Mouse (Mus musculus) testis, postnatal 10 days (tissue): ENCODE data around the gene Fam129c.

Experiments
- DNase-seq: peaks from one replicate; pipeline ENCODE4 v3.0.0; 2021; ENCODE audit warnings: low spot score

Fam129c gene

DNA sequence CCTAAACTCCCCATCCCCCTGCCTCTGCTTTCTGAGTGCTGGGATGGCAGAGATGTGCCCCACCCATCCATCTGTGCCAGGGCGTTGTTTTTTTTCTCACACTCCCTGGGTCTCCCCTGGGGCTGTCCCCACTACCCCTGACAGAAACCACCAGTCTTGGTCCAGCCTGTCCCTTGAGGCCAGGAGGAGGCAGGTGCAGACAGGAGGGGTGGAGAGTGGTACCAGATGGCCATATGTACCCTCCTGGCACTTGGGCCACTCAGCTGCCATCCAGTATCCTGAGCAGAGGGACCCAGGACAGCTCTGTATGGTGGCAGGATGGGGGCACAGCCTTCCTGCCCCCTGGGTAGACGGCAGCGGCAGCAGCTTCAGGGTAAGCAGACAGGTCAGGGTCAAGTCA is at the start of gene Fam129c:
Gene Fam129c (plus strand): TSS at position 198 of the 400 bp plus-strand sequence.
- DNase-seq, result no peak

DNA sequence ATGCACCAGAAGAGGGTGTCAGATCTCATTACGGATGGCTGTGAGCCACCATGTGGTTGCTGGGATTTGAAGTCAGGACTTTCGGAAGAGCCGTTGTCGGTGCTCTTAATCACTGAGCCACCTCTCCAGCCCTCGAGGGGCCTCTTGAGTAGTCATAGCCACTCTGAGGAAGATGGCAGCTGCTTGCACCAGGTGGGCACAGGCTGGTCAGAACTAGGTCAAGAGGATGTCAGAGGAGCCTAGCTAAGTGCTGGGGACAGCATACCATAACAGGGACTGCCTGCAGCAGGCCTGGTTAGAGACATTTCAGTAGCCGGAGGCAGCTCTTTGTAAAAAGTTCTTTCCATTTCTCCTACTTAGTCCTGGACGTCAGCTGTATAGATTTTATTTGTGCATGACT is 46.7 kb upstream of the Fam129c start:
- DNase-seq, result no peak

DNA sequence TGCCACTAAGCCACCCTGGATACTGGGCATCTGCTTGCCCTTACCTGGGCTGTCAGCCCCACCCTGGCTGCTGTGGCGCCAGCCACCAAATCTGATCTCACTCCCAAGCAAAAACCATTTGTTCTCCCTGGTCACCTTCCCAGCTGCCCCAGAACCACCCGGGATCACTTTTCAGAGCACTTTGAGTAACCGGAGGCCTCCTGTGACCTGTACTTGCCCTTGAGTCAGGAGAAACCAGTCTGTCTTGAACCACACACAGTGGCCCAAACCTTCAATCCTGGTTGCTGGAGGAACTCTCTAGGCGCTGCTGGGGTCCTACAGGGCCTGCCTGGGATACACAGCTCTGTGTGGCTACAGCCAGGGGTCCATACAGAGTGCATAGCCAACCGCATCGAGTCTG is 44.7 kb upstream of the Fam129c start:
- DNase-seq, result no peak

DNA sequence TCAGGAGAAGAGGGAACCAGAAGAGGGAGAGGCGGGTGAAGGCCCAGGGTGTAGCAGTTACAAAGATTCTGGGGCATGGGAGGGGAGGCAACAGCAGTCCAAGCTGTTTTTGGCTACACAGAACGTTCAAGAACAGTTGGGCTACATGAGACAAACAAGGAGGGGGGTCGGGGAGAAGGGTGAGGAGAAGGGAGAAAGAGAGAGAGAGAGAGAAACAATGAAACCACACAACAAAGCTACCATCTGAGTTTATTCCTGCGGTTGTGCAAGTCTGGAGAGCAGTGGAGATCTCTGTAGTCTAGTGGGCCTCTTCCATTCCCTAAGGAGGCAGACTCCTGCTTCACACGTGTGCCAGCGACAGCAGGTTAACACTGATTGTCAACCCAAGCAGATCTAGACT is 43.4 kb upstream of the Fam129c start:
- DNase-seq, result no peak

DNA sequence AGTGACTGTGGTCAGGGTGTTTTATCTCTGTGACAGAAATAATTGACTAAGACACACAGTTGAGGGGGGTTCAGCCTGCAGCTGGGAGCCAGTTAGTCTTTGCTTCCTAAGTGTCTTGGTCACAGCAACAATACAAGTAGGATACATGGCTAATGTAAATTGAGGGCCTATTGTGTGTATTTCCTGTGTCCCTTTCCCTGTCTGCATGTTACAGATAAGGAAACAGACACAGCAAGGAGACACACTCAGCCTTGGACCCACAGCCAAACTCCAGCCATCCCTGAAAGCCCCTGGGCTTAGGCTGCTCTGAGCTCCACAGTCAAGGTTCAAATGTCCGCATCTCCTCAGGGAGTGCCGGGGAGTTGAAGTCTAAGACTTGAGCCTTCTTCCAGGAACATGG is 42.8 kb upstream of the Fam129c start:
- no peak for DNase-seq

DNA sequence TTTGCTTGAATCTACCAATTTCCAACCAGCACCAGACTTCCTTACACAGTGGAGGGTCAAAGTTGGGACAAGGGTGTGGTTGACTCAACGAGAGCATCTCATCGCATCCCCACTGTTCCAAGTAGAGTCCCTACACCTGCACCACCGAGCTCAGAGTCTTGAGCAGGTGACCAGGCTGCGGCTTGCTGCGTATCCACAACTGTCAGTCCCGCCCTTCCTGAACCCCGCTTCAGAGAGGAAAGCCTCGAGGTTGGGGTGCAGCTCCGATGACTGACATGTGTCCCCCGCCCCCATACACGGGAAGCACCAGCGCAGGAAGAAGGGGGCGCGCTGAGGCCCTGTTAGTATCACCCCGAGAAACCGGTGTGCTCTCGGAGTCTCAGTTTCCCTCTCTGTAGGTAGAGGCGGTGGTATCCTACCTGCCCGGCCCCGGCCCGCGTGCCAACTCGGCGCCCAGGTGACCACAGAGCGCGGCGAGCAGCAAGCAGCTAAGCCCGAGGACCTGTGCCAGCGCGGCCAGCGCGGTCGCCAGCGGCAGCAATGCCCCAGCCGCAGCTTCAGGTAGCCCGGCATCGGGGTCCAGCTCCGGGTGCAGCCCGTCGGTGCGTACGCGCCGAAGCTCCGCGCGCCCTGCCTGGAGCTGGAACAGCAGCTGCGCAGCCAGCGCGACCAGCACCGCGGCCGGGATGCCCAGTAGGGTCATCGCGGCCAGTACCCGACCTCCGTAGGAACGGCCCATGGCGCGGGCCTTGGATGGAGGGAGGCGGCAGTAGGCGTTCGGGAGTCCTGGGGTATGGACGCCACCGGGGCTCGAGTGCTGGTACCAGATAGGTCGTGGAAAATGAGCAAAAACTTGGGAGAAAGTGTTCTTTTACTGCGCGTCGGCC is 39.1 kb upstream of the Fam129c start, which contains the start of gene Tmem221:
Gene Tmem221 (minus strand): TSS at position 801 of the 887 bp plus-strand sequence.
- DNase-seq, result no peak

DNA sequence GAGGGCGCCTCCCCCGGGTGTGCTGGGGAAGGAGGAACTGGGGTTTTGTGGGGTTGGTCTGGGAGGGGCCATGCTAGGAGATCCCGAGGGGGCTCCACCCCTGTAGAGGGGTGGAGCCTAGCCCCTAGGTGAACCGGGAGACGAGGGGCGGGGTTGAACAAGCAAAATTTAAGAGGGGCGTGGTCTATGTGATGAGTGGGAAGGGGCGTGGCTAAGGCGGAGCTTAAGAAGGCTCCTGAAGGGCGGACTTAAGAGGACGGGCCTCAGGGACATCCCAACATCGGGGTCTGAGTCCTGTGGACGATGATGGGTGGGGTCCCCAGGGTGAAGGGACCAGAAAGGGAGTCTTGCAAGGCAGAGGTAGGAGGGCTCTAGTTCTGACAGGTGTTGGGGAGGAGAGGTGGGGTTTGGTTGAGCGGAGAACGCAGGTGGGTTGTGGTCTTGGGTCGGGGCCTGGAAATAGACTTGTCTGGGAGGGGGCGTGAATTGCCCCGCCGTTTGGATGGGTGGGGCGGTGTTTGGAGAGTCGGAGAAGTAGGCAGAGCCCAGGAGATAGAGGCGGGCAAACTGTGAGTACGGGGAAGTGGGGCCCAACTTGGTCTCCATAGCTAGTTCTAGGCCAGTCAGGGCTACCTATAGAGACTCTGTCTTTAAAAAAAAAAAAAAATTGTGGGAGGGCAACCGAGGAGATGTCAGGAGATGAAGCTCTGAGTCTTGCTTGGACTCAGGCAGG is 38.3 kb upstream of the Fam129c start:
- peak; percentile 89 for DNase-seq

DNA sequence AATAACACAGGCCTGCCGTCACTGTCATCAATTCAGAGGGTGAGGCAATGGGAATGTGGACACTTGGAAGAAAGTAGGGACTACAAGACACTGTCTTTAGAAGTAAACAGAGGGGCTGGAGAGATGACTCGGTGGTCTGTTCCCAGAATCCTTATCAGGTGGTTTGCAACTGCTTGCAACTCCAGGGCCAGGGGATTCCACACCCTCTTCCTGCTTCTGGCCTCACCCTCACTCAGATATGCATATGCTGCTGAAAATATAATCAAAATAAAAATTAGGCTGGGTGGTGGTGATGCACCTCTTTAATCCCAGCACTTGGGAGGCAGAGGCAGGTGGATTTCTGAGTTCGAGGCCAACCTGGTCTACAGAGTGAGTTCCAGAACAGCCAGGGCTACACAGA is 37.4 kb upstream of the Fam129c start:
- no peak for DNase-seq

DNA sequence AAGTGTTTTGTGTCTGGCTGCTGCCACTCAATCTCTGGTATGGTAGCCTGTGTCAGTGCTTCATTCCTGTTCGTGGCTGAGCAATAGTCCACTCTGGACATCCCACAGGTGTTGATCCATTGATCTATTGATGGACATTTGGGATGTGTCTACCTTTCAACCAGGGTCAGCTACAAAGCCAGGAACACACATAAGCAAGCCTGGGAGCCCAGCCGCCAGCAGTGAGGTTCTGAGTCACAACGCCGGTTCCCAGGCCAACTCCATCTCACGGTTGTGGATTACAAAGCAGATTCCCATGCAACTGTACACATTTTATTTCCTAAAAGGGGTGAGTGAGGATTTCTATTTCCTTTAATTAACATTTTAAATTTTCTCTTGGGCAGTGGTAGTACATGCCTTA is 36.7 kb upstream of the Fam129c start:
- no peak for DNase-seq

DNA sequence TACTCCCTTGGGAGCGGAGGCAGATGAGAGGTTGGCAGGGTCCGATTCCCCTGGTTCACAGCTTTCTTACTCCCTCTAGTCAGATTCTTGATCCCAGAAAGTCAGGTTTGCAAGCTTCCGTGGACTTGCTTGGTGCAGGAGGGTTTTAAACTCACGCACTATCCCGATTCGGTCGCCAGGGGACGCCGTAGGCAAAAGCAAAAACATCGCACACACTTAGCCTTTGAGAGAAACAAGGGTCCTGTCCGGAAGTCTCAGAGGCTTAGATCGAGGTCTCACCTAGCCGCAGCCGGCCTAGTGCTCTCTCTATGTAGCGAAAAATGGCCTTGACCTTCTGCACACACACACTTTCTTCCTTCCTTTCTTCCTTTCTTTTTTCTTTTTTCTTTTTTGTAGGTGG is 36.0 kb upstream of the Fam129c start:
- peak; percentile 79 for DNase-seq

DNA sequence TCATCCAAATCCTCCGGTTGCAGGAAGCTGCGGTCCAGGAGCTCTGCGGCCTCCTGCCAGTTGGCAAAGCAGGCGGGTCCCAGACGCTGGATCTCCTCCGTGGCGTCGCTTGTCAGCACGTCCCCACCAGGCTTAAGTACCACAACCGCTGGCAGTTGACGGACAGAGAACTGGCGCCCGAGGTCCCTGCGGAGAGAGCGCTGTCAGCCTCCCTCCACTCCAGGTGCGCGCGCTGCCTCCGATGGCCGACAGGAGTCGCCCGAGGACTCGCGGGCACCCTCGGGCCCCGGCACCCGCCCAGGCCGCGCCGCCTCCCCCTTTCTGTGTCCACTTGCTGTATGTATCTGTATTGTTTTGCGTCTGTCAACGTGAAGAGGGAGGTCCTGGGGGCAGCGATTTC is 34.7 kb upstream of the Fam129c start:
- peak; percentile 95 for DNase-seq

DNA sequence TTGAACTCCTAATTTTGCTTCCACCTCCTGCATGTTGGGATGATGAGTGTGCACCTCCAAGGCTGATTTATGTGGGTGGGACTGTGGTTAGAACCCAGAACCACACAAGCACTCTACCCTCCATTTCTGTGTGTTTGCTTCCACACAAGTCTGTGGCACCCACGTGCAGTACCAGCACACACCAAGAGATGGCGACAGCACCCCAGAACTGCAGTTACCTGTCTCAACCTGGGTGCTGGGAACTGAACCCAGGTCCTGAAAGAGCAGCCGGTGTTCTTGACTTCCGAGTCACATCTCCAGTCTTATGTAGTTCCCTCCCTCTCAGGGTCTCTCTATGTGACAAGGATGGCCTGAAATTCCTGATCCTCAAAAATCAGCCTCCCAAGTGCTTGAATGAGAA is 33.5 kb upstream of the Fam129c start:
- DNase-seq, result no peak

DNA sequence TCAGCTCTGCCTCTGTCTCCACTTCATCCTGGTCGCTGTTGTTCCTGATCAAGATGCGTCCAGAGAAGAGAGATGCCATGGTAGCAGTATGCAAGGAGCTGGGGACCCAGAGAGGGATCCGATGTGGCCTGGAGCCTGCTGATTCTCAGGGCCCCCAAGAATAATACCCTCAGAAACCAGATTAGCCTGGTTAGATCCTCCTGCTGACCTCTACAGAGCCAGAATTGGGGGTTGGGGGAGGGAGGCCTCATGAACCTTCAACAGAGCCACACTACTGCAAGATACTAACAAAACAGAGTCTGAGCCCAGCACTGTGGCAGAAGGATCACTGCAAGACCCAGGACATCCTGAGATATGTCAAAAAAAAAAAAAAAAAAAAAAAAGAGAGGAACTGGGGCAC is 30.9 kb upstream of the Fam129c start, which contains the start of gene Nxnl1:
Gene Nxnl1 (minus strand): TSS at position 101 of the 400 bp plus-strand sequence.
- DNase-seq, result no peak

DNA sequence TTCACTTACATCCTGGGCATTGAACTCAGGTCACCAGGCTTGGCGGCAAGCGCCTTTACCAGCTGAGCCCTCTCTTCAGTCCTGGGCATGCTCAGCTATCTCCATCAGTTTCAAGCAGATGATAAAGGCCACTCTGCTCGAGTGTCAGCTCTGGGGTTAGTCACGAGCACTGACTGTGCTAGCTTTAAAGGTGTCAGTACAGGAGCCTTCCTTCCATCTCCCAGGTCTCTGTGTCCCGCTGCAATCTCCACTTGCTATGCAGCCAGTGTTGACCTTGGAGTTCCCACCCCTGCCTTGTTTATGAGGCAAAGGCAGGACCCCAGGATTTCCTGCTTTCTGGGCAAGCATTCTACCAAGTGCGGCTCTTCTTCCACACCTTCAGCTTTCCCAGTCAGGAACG is 29.9 kb upstream of the Fam129c start:
- no peak for DNase-seq

DNA sequence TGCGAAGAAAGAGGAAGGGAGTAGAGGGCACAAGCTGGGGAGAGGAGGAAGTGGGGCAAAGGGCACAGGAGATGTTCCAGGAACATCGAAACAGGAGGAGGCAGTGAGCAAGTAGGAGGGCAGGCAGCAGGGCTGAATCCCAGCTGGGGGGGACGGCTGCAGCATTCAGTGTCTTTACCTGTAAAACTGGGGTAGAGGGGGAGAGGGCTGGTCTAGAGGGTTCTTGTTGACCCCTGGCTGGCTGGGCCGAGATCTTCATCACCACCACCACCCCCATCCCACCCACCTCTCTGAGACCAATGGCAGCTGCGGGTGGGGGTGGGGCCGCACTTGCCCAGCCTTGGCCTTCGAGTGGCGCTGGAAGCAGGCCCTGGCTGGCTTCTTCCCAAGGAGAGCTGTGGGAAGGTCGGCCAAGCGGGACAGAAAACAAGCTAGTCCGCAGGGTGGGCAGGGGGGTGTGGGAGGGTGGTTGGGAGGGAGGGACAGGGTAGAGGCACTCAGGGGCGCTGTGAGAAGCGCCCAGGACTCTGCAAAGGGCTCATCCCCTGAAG is 29.0 kb upstream of the Fam129c start, which contains the start of gene Slc27a1:
Gene Slc27a1 (plus strand): TSS at position 496 of the 551 bp plus-strand sequence.
- DNase-seq, result peak; percentile 92

DNA sequence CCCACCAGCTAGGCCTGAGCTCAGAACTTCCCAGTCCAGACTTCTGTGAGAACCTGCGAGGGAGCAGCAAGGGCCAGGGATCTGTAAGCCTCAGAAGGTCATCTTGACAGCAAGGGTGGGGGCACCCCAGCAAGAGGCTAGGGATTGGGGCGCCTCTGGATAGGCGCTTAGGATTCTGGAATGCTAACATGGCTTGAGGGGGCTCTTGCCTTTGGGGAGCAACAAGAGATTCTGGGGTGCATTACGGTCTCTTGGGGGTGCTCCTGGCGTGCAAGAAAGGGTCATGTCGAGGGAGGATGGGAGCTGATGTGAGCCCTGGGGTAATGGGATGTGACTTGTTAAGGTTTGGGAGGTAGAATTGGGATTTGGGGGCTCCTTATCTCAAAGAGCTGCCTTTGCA is 28.5 kb upstream of the Fam129c start:
- no peak for DNase-seq

DNA sequence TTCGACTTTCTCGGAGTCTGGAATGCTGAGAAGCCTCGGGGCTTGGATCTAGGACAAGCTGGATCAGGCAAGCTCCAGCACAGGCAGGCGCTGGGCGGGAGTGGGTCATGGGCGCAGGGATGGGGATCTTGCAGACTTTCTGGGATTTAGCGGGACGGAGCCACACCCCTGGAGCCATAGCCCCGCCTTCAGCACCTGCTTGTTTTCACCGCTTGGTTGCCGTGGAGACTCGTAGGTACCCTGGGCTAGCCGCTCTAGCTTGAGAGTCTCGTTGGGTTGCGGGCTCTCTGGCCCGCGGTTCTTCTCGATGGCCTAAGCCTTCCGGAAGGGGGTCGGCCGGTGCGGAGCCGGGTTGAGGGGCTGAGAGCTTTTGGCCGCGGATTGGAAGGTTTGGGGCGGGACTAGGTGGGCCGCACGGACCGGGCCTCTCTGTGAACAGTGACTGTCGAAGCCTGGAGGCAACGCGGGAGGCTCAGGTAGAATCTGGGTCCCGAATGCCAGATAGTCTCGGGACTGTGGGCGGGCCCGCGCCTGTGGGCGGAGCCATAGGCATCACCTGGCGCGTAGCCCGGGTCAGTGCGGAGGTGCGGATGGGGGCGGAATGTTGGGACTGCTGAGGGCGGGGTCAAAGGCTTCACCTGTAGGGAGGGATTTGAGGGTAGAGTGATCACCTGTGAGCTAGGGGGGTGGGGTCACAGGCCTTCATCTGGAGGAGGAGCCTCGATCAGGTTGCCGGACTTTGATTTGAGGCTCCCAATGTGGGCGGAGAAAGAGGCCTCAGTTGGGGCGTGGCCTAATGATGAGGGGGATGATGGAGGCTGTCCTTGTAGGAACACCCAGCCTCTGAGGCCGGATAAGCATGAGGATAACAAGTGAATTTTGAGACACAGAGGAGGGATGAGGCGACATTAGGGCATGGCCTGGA is 27.8 kb upstream of the Fam129c start:
- peak; percentile 93 for DNase-seq

DNA sequence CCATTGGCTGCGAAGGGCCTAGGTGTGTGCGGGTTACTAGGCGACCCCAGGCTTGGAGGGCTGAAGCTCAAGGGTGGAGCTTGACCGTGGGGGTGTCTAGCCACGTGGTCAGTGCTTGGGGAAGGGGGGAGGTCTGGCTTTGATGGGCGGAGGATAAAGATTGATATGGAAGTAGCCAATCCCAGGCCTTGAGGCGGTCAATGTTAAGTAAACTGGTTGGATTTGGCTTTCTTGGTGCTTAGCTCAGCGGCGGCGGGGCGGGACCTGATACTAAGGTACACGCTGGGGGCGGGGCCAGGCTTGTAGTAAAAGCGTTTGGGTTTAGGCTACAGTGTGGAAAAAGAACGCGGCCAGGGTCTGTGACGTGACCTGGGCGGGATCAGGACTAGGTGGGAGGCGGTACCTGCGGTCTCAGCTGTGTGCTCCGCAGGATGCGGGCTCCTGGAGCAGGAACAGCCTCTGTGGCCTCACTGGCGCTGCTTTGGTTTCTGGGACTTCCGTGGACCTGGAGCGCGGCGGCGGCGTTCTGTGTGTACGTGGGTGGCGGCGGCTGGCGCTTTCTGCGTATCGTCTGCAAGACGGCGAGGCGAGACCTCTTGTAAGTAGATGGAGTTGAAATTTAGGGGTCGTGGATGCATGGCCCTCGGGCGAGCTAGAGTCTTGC is 27.0 kb upstream of the Fam129c start:
- DNase-seq, result peak; percentile 98

DNA sequence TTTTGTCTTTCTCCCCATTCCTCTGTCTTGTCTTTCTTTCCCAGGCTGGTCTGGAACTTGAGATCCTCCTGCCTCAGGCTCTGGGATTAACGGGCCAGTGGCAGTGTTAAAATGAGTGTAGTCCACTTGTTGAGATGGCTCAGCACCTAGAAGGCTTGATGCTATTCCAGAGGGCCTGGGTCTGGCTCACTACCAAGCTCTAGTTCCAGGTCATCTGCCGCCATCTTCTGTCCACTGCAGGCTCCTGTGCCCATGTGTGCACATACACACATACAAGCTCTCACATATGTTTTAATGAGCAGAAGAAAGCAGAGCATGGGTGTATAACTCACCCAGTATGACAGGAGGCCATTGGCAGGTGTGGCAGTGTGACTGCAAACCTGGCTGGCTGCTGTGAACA is 25.4 kb upstream of the Fam129c start:
- no peak for DNase-seq

DNA sequence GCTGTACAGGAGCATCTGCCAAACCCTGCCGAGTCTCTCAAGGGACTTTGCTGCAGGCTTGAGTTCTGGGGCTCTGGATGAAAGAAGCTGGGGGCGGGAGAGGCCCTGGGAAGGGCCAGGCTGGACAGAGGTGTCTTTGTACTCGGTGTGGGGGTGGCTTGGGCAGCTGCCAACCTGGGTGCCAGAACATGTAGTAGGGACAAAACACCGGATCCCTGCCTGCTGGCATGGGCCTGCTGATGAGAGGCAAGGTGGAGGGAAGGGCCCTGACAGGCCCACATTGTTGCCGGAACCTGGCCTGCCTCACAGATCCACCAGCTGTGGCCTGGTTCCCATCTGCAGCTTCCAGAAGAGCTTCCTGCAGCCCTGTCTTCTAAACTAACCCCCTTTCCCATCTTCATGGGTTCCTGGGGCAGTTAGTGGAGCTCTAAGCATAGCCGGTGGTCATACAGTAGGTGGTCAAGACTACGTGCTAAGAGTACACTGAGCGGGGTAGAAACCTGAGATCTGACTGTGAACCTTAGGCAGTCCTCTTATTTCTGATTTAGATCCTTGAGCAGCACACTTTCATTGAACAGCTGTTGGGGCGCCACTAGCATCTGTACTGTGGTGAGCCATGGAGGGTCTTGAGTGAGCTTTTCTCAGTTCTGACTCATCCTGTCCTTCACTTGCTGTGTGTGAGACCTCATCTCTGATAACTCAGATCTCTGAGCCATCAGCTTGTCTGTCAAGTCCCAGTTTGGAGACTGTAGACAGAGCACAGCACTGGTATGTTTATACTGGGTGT is 24.4 kb upstream of the Fam129c start:
- peak; percentile 94 for DNase-seq
